Mouse (Mus musculus): Measurements from ENCODE around the gene Elmo2.

- no peak for TF ChIP-seq MAX (IDR thresholded peaks at IDR 0.05; ENCODE audit: low read depth)
- TF ChIP-seq TCF12 (IDR thresholded peaks at IDR 0.05; ENCODE audit: insufficient read depth, poor library complexity, severe bottlenecking), result no peak
- no peak for TF ChIP-seq USF1 (IDR thresholded peaks at IDR 0.05; ENCODE audit: low read depth)
- TF ChIP-seq POLR2A (IDR thresholded peaks at IDR 0.05; ENCODE audit: insufficient read length, low read depth), result no peak
- TF ChIP-seq CEBPB (IDR thresholded peaks at IDR 0.05; ENCODE audit: insufficient read depth, poor library complexity, severe bottlenecking), result no peak
- TF ChIP-seq MYOG (IDR thresholded peaks at IDR 0.05; ENCODE audit: control insufficient read depth in 1 of 3, insufficient read depth in 1 of 3, insufficient read length in 2 of 3, low read depth in 2 of 3), result no peak
- TF ChIP-seq TCF3 (IDR thresholded peaks at IDR 0.05; ENCODE audit: insufficient read length, low read depth), result no peak
These were observed 3.4 kb upstream of the Elmo2 start for GRCm38 (mm10) chr2:165329703-165330102.

All from myocyte (in vitro differentiated cells).